Mouse (Mus musculus) embryonic facial prominence, embryonic 11.5 days (tissue): Measurements from ENCODE around the gene Neurl4. TPM values are rescaled to one million over a fixed set of nuclear protein-coding genes. Genes with fewer than 3 reads are reported as not detected.

Experiments used
- ATAC-seq: fragments of 200-750 bp; cut with Nextera tagmentation; replicated peaks from 2 replicates; pipeline ENCODE4 v1.8.0; 2017; ENCODE audit warnings: low read depth; ENCODE audit not compliant: insufficient number of reproducible peaks, low FRiP score, low TSS enrichment
- DNase-seq: peaks from one replicate; pipeline ENCODE4 v3.0.0-alpha.2; 2015; ENCODE audit warnings: low spot score
- H3K27ac ChIP-seq: fragments of 300-500 bp; sonication (generic); replicated peaks from 2 replicates; pipeline ENCODE4 v1.5.1; 2014; ENCODE audit warnings: mild to moderate bottlenecking, low read depth, low read length, control low read depth
- H3K27me3 ChIP-seq: fragments of 300-500 bp; sonication (generic); 2 replicates; pipeline ENCODE4 v1.6.1; 2014; ENCODE audit warnings: mild to moderate bottlenecking, low read length, moderate library complexity, mixed read lengths; ENCODE audit not compliant: control insufficient read depth, insufficient read depth
- H3K36me3 ChIP-seq: fragments of 300-500 bp; sonication (generic); replicated peaks from 2 replicates; pipeline ENCODE4 v1.6.1; 2014; ENCODE audit warnings: low read depth, mild to moderate bottlenecking, low read length, moderate library complexity, mixed read lengths; ENCODE audit not compliant: control insufficient read depth, insufficient read depth
- H3K4me1 ChIP-seq: fragments of 300-500 bp; sonication (generic); 2 replicates; pipeline ENCODE4 v1.6.1; 2014; ENCODE audit warnings: low read length, mixed read lengths; ENCODE audit not compliant: control insufficient read depth, insufficient read depth
- H3K4me2 ChIP-seq: fragments of 300-500 bp; sonication (generic); 2 replicates; pipeline ENCODE4 v1.6.1; 2014; ENCODE audit warnings: low read depth, mild to moderate bottlenecking, control low read depth, low read length, moderate library complexity
- H3K4me3 ChIP-seq: fragments of 300-500 bp; sonication (generic); 2 replicates; pipeline ENCODE4 v1.5.1; 2014; ENCODE audit warnings: low read depth, low read length, control low read depth
- H3K9ac ChIP-seq: fragments of 300-500 bp; sonication (generic); replicated peaks from 2 replicates; pipeline ENCODE4 v1.6.1; 2014; ENCODE audit warnings: mild to moderate bottlenecking, control low read depth, low read length
- H3K9me3 ChIP-seq: fragments of 300-500 bp; sonication (generic); replicated peaks from 2 replicates; pipeline ENCODE4 v1.6.1; 2016; ENCODE audit warnings: mild to moderate bottlenecking, low read length, inconsistent platforms, mixed read lengths; ENCODE audit not compliant: control insufficient read depth
- WGBS: fragments of 180-500 bp; shearing (Covaris S2); extraction: QIAGEN DNeasy Blood & Tissue Kit; methylation state at CpG from one replicate; pipeline ENCODE4 v1.1.7; 2014; 5-methylcytosine and 5-hydroxymethylcytosine counted together
- microRNA-seq: library from miRNA; unstranded; fragments of <30 nt; microRNA quantifications from one replicate; pipeline ENCODE4, GENCODE M21; 2016; ENCODE audit warnings: borderline number of aligned reads
- polyA plus RNA-seq: library from polyadenylated mRNA; unstranded; fragments of >200 nt; fragmentation: Nextera tagmentation; extraction: Ambion mirVana; gene quantifications from 2 replicates; pipeline ENCODE4 v1.2.1, GENCODE M21; 2014

The Neurl4 gene
- polyA plus RNA-seq, 1 experiment from 2014 or later: 11.5 TPM

- Histone ChIP-seq H3K27me3 (no peaks in the 10 kb centered on the region), H3K9me3 (no peaks in the 10 kb centered on the region), H3K27ac (no peak overlapping the region), H3K9ac (no peak overlapping the region), H3K4me3 (no peak overlapping the region), H3K4me1 (no peaks in the 10 kb centered on the region), H3K36me3 (no peaks in the 10 kb centered on the region), H3K4me2 (no peak overlapping the region)
- WGBS: 79% methylated on average over 1 of the region's 1 CpGs
- ATAC-seq: no peak
- no peak for DNase-seq
Observed at GRCm38 (mm10) chr11:69956218-69956617, 55.3 kb downstream of the Neurl4 start.

GRCm38 (mm10) chr11:69960616-69961015, 59.7 kb downstream of the Neurl4 start:
- Histone ChIP-seq H3K9ac (no peak overlapping the region), H3K27me3 (peaks cover 26% of the 10 kb centered on the region), H3K4me1 (no peaks in the 10 kb centered on the region), H3K27ac (no peak overlapping the region), H3K4me2 (no peak overlapping the region), H3K36me3 (no peaks in the 10 kb centered on the region), H3K4me3 (no peak overlapping the region), H3K9me3 (no peaks in the 10 kb centered on the region)
- WGBS: 25% methylated on average over 5 of the region's 5 CpGs
- ATAC-seq: no peak
- no peak for DNase-seq

GRCm38 (mm10) chr11:69961841-69962240, 61.0 kb downstream of the Neurl4 start:
- Histone ChIP-seq H3K9me3 (no peaks in the 10 kb centered on the region), H3K4me1 (peaks cover 3% of the 10 kb centered on the region; the same call in 1 of the 2 replicates), H3K4me2 (no peak overlapping the region), H3K4me3 (no peak overlapping the region), H3K27me3 (peaks cover 37% of the 10 kb centered on the region), H3K9ac (no peak overlapping the region), H3K36me3 (no peaks in the 10 kb centered on the region), H3K27ac (no peak overlapping the region)
- WGBS: 53% methylated on average over 5 of the region's 5 CpGs
- DNase-seq (no peak), ATAC-seq (no peak)

Small RNA genes within 50 kb of the gene (microRNA-seq; reads per million reads assigned to microRNA genes)
- not detected for gene Mir6924

Other genes with a start within 250 kb of the Neurl4 start
- gene Sox15, start 245.8 kb upstream of the Neurl4 start, polyA plus RNA-seq: not detected in 2 replicates
- gene Mpdu1, start 238.4 kb upstream of the Neurl4 start, polyA plus RNA-seq: 25.9 and 28.0 TPM in 2 replicates
- 5.5 and 7.6 TPM in 2 replicates for gene Cd68, start 234.9 kb upstream of the Neurl4 start, polyA plus RNA-seq
- 959 and 1,000 TPM in 2 replicates for gene Eif4a1, start 228.6 kb upstream of the Neurl4 start, polyA plus RNA-seq
- gene Senp3, start 219.0 kb upstream of the Neurl4 start, polyA plus RNA-seq: 106 and 108 TPM in 2 replicates
- 0.24 and 0.42 TPM in 2 replicates for gene Tnfsf13, start 215.3 kb upstream of the Neurl4 start, polyA plus RNA-seq
- gene Tnfsf12, start 205.2 kb upstream of the Neurl4 start, polyA plus RNA-seq: 3.6 and 4.3 TPM in 2 replicates
- gene Tnfsfm13, start 205.0 kb upstream of the Neurl4 start, polyA plus RNA-seq: 1.2 and 1.5 TPM in 2 replicates
- 51.4 and 56.5 TPM in 2 replicates for gene Polr2a, start 142.4 kb upstream of the Neurl4 start, polyA plus RNA-seq
- 0.18 TPM in 1 of 2 replicates, not detected in the other for gene Slc35g3, start 139.1 kb upstream of the Neurl4 start, polyA plus RNA-seq
- 1.1 and 1.2 TPM in 2 replicates for gene Zbtb4, start 135.2 kb upstream of the Neurl4 start, polyA plus RNA-seq
- gene Chrnb1, start 105.1 kb upstream of the Neurl4 start, polyA plus RNA-seq: 3.0 and 3.6 TPM in 2 replicates
- 0.92 and 0.97 TPM in 2 replicates for gene Fgf11, start 99.2 kb upstream of the Neurl4 start, polyA plus RNA-seq
- gene Tmem102, start 95.4 kb upstream of the Neurl4 start, polyA plus RNA-seq: 2.1 and 2.8 TPM in 2 replicates
- gene Gm39566, start 85.8 kb upstream of the Neurl4 start, polyA plus RNA-seq: not detected in 2 replicates
- not detected in 2 replicates for gene Spem2, start 82.6 kb upstream of the Neurl4 start, polyA plus RNA-seq
- gene Spem1, start 78.9 kb upstream of the Neurl4 start, polyA plus RNA-seq: 0.27 TPM in 1 of 2 replicates, not detected in the other
- gene Nlgn2, start 63.3 kb upstream of the Neurl4 start, polyA plus RNA-seq: 8.2 and 9.1 TPM in 2 replicates
- 294 and 335 TPM in 2 replicates for gene Tmem256, start 62.6 kb upstream of the Neurl4 start, polyA plus RNA-seq
- gene Plscr3, start 54.7 kb upstream of the Neurl4 start, polyA plus RNA-seq: 90.0 and 102 TPM in 2 replicates
- 1.1 and 1.9 TPM in 2 replicates for gene Tnk1, start 42.3 kb upstream of the Neurl4 start, polyA plus RNA-seq
- gene Tmem95, start 23.1 kb upstream of the Neurl4 start, polyA plus RNA-seq: not detected in 2 replicates
- 3.2 and 3.5 TPM in 2 replicates for gene Kctd11, start 19.7 kb upstream of the Neurl4 start, polyA plus RNA-seq
- 0.56 and 0.60 TPM in 2 replicates for gene Acap1, start 5.5 kb upstream of the Neurl4 start, polyA plus RNA-seq
- gene 2810408A11Rik, start 85 bp upstream of the Neurl4 start, polyA plus RNA-seq: 17.6 and 20.7 TPM in 2 replicates
- 76.2 and 81.8 TPM in 2 replicates for gene Gps2, start 12.8 kb downstream of the Neurl4 start, polyA plus RNA-seq
- 2,030 and 2,067 TPM in 2 replicates for gene Eif5a, start 20.9 kb downstream of the Neurl4 start, polyA plus RNA-seq
- 5.5 and 6.6 TPM in 2 replicates for gene Ybx2, start 34.7 kb downstream of the Neurl4 start, polyA plus RNA-seq
- gene Slc2a4, start 47.1 kb downstream of the Neurl4 start, polyA plus RNA-seq: 20.2 and 20.5 TPM in 2 replicates
- 17.1 and 22.0 TPM in 2 replicates for gene Cldn7, start 63.7 kb downstream of the Neurl4 start, polyA plus RNA-seq
- gene Ctdnep1, start 80.1 kb downstream of the Neurl4 start, polyA plus RNA-seq: 26.2 and 26.5 TPM in 2 replicates
- gene Elp5, start 81.4 kb downstream of the Neurl4 start, polyA plus RNA-seq: 156 and 157 TPM in 2 replicates
- gene Gabarap, start 90.1 kb downstream of the Neurl4 start, polyA plus RNA-seq: 474 and 509 TPM in 2 replicates
- 57.7 and 58.0 TPM in 2 replicates for gene Phf23, start 94.7 kb downstream of the Neurl4 start, polyA plus RNA-seq
- 34.9 and 35.7 TPM in 2 replicates for gene Dvl2, start 99.5 kb downstream of the Neurl4 start, polyA plus RNA-seq
- 54.2 and 57.6 TPM in 2 replicates for gene Acadvl, start 114.3 kb downstream of the Neurl4 start, polyA plus RNA-seq
- gene Dlg4, start 115.9 kb downstream of the Neurl4 start, polyA plus RNA-seq: 7.6 and 11.2 TPM in 2 replicates
- gene Asgr1, start 153.0 kb downstream of the Neurl4 start, polyA plus RNA-seq: 0.46 and 0.95 TPM in 2 replicates
- gene Asgr2, start 191.6 kb downstream of the Neurl4 start, polyA plus RNA-seq: not detected in 2 replicates
- gene Mgl2, start 229.3 kb downstream of the Neurl4 start, polyA plus RNA-seq: 0.39 TPM in 1 of 2 replicates, not detected in the other